Mouse (Mus musculus) hindbrain, embryonic 15.5 days (tissue): Measurements from ENCODE around the gene Ube2d2b. TPM values are rescaled to one million over a fixed set of nuclear protein-coding genes. Genes with fewer than 3 reads are reported as not detected.

ENCODE experiments used
- ATAC-seq: fragments of 200-750 bp; cut with Nextera tagmentation; 2 replicates; pipeline ENCODE4 v1.8.0; 2017; ENCODE audit warnings: low read depth, moderate number of reproducible peaks, moderate TSS enrichment; ENCODE audit not compliant: low FRiP score
- H3K27ac ChIP-seq: fragments of 300-500 bp; sonication (generic); replicated peaks from 2 replicates; pipeline ENCODE4 v1.5.1; 2015; ENCODE audit warnings: mild to moderate bottlenecking, inconsistent platforms
- H3K27me3 ChIP-seq: fragments of 300-500 bp; sonication (generic); 2 replicates; pipeline ENCODE4 v1.6.1; 2015; ENCODE audit warnings: control low read depth, inconsistent platforms
- H3K36me3 ChIP-seq: fragments of 300-500 bp; sonication (generic); 2 replicates; pipeline ENCODE4 v1.6.1; 2015; ENCODE audit warnings: control low read depth, inconsistent platforms
- H3K4me1 ChIP-seq: fragments of 300-500 bp; sonication (generic); replicated peaks from 2 replicates; pipeline ENCODE4 v1.6.1; 2015; ENCODE audit warnings: control low read depth, inconsistent platforms
- H3K4me2 ChIP-seq: fragments of 300-500 bp; sonication (generic); 2 replicates; pipeline ENCODE4 v1.6.1; 2015; ENCODE audit warnings: moderate library complexity, mild to moderate bottlenecking, inconsistent platforms
- H3K4me3 ChIP-seq: fragments of 300-500 bp; sonication (generic); 2 replicates; pipeline ENCODE4 v1.5.1; 2015; ENCODE audit warnings: mild to moderate bottlenecking, inconsistent platforms
- H3K9ac ChIP-seq: fragments of 300-500 bp; sonication (generic); 2 replicates; pipeline ENCODE4 v1.6.1; 2015; ENCODE audit warnings: inconsistent platforms
- H3K9me3 ChIP-seq: fragments of 300-500 bp; sonication (generic); 2 replicates; pipeline ENCODE4 v1.6.1; 2016; ENCODE audit warnings: control low read depth, inconsistent platforms
- WGBS: fragments of 180-500 bp; shearing (Covaris S2); methylation state at CpG from one replicate; pipeline ENCODE4 v1.1.7; 2015; 5-methylcytosine and 5-hydroxymethylcytosine counted together
- polyA plus RNA-seq: library from polyadenylated mRNA; unstranded; fragments of >200 nt; fragmentation: Nextera tagmentation; extraction: Ambion mirVana; gene quantifications from 2 replicates; pipeline ENCODE4 v1.2.1, GENCODE M21; 2015

Gene Ube2d2b
- polyA plus RNA-seq, 1 experiment from 2014 or later = 0.17 TPM

DNA sequence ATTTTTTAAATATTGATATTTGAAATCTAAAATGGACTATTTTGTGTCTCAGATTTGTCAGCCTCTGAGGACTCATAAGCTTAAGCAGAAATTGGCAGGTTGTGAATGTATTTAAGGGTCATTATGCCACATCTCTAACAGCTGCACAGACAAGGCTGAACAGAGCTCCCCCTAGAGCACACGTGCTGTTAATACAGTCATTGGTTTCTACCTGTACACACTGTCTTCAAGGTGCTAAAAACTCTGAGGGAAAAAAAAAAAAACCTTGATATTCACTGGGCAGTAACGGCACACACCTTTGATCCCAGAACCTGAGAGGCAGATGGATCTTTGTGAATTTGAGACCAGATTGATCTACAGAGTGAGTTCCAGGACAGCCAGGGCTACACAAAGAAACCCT lies 29.1 kb downstream of the Ube2d2b start:
- 0 out of 2 replicates have a peak, but pooled peaks cover 3% of the 10 kb centered on the region for H3K4me1 ChIP-seq
- no peaks in the 10 kb centered on the region for H3K36me3 ChIP-seq
- no peaks in the 10 kb centered on the region for H3K9me3 ChIP-seq
- no peak overlapping the region for H3K9ac ChIP-seq
- H3K27me3 ChIP-seq = no peaks in the 10 kb centered on the region
- H3K4me3 ChIP-seq = no peak overlapping the region
- no peak overlapping the region for H3K4me2 ChIP-seq
- WGBS = 46% methylated on average over 2 of the region's 2 CpGs
- no peak overlapping the region for H3K27ac ChIP-seq
- no peak for ATAC-seq

DNA sequence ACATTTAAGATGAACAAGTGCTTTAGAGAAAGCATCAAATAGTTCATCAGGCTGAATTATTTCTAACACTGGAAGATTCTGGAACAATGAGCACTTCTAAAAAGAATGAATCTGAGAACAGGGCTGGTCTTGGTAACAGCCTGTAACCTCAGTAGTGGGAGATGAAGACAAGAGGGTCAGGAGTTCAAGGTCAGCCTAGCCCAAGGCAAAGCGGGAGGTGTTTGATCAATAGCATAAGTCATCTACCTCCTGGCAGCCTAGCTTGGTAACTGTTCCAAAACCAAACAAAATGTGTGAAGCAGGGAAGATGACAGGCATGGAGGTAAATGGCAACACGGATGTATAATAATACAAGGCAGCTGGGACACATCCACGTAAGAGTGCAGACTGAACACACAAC lies 34.1 kb downstream of the Ube2d2b start:
- Histone ChIP-seq H3K9me3 (no peaks in the 10 kb centered on the region), H3K9ac (no peak overlapping the region), H3K4me3 (no peak overlapping the region), H3K36me3 (no peaks in the 10 kb centered on the region), H3K27ac (no peak overlapping the region), H3K4me2 (no peak overlapping the region), H3K27me3 (no peaks in the 10 kb centered on the region), H3K4me1 (peaks cover 13% of the 10 kb centered on the region)
- no peak for ATAC-seq
- WGBS = 84% methylated on average over 3 of the region's 3 CpGs

DNA sequence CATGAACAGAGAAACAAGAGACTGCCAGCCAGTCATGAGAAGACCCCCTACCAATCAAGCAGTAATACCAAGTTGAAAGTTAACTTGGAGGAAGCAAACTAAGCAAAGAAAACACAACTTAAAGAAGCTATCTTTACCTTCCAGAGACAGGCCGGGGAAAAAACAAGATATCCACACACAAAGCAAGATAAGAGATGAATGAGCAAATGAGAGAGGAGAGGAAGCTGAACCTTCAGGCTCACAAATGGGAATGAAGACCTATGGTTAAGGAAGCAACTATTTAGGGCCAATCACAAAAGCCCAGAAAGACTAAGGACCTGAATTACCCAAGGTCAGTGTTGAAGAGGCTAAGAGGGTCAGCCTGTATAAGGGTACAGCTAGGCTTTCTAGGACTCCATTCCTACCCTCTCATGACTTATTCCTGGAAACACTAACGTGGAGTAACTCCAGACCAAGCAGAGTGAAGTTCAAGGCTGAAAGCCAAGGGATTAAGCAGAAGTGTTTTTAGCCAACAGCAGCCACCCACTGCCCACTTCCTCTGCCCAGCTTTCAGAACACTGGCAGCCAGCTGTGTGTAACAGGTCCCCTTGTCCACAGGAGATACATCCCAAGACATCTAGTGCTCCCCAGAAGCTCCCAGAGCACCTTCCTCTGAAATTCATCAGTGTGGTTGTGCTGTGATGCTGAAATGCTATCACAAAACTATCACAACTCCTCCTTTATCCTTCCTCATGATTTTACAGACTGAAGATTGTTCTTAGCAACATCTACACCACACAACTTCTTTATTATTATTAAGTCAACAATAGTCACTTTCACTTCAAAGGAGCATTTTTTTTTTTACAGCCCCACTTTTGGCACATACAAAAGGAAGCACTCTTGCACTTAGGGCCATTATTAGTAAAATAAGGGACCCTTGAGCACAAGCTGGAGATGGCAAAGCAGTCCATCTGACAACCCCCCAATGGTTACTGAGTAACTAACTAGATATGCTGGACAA lies 36.5 kb downstream of the Ube2d2b start:
- no peak for ATAC-seq
- Histone ChIP-seq H3K36me3 (no peaks in the 10 kb centered on the region), H3K27ac (no peak overlapping the region), H3K4me1 (peaks cover 13% of the 10 kb centered on the region), H3K4me2 (no peak overlapping the region), H3K9me3 (no peaks in the 10 kb centered on the region), H3K27me3 (no peaks in the 10 kb centered on the region), H3K9ac (no peak overlapping the region), H3K4me3 (no peak overlapping the region)
- 65% methylated on average over 2 of the region's 2 CpGs for WGBS

DNA sequence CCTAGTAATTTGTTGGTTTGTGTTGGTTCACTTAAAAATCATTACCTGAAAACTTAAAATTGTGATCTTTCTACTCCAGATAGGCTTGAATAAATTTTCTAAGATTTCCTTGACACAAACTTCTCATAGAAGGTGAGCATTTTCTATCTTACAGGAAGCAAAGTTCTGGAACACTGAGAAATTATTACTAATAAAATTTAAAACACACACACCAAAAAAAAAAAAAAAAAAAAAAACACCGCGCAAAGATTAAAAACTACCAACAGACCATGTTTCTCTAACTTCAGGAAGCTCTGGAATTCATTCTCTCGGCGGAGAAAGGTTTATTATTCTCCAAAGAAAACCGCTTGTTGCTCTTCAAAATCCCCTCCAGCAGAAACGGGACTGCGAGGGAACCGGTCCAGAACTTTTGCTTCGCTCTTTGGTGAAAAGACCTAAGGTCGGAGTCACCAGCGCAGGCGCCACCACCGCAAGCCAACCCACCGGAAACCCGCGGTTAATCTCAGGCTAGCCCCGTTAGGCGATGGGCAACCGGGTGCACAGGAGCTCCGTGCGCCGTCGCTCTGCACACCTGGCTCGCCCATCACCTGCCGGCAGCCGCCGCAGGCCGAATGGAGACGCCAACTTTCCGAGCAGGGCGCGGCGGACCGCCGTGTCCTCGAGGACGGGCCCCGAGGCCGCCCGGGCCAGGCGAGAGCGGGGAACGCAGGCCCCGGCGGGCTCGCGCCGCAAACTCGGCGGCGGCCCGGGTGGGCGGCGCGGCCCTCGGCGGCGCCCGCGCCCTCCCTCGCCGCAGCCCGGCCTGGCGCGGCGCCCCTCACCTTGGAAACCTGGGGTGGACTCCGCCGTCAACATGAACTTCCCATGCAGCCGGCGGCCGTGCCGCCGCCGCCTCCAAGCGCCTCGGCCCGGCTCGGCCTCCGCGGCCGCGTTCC lies 38.3 kb downstream of the Ube2d2b start:
- H3K4me2 ChIP-seq = peak overlapping the region; percentile 75
- under 1% methylated on average over 67 of the region's 82 CpGs for WGBS
- peak; percentile 82 for ATAC-seq
- peak overlapping the region; percentile 98 for H3K4me3 ChIP-seq
- H3K9me3 ChIP-seq = no peaks in the 10 kb centered on the region
- H3K27ac ChIP-seq = peak overlapping the region; percentile 93
- peaks cover 13% of the 10 kb centered on the region for H3K4me1 ChIP-seq
- H3K36me3 ChIP-seq = no peaks in the 10 kb centered on the region
- no peaks in the 10 kb centered on the region for H3K27me3 ChIP-seq
- H3K9ac ChIP-seq = peak overlapping the region; percentile 89

DNA sequence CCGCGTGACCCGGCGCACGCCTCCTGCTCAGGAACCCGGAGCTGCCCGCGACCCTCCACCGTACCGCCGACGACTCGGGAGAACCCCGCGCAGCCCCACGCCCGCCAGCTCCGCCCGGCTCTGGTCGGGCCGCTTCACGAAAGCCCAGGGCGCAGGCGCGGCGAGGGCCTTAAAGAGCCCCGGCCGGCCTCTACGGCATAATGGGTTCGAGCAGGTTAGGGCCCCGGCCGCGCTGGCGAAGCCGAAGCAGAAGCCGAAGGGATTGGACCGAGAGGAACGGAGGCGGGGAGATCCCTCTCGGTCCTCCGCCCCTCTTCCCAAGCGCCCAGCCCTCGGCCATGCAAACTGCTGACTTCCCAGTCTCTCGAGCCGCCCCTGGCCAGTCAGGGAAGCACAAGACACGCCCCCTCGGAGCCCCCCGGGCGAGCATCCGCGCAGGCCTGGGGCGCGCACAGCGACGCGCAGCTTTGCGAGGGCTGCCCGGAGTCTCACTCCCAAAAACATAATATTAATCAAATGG lies 39.1 kb downstream of the Ube2d2b start:
- peak overlapping the region; percentile 75 for H3K4me2 ChIP-seq
- no peaks in the 10 kb centered on the region for H3K9me3 ChIP-seq
- under 1% methylated on average over 58 of the region's 58 CpGs for WGBS
- peak overlapping the region; percentile 89 for H3K9ac ChIP-seq
- no peaks in the 10 kb centered on the region for H3K36me3 ChIP-seq
- H3K4me1 ChIP-seq = peaks cover 13% of the 10 kb centered on the region
- H3K4me3 ChIP-seq = peak overlapping the region; percentile 98
- ATAC-seq = peak; percentile 99
- peak overlapping the region; percentile 93 for H3K27ac ChIP-seq
- H3K27me3 ChIP-seq = no peaks in the 10 kb centered on the region

DNA sequence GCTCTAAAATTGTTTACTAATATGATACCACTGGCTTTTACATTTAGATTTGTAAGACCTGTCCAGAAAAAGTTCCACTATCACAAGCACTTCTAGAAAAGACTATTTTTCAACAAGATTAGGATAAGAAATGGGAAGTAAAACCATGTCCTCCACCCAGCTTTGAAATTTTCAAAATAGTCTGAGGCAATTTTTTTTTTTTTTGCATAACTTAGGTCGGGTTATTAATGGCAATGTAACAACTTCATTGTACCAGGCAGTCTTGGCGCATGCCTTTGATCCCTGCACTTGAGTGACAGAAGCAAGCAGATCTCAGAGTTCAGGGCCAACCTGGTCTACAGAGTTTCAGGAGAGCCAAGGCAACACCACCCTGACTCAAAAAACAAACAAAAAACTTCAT lies 39.8 kb downstream of the Ube2d2b start:
- no peak overlapping the region for H3K4me3 ChIP-seq
- H3K27ac ChIP-seq = no peak overlapping the region
- H3K36me3 ChIP-seq = no peaks in the 10 kb centered on the region
- no peak for ATAC-seq
- WGBS = 47% methylated on average over 2 of the region's 2 CpGs
- peaks cover 13% of the 10 kb centered on the region for H3K4me1 ChIP-seq
- no peaks in the 10 kb centered on the region for H3K9me3 ChIP-seq
- H3K27me3 ChIP-seq = no peaks in the 10 kb centered on the region
- H3K9ac ChIP-seq = no peak overlapping the region
- no peak overlapping the region for H3K4me2 ChIP-seq

DNA sequence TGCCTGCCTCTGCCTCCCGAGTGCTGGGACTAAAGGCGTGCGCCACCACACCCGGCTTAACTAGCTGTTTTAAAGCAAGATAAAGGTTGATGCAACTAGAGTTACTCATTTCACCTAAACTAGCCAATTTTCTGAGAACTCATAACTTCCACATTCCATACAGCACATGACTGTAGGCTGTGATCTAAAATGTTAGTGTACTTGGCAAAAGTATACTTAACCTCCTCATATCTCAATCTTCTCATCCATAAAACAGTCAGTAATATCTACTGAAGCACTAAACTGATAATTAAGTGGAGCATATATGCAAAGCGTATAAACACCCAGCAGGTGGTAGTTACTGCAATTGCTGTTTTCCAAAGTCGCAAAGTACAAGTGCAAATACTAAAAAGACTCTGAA lies 43.4 kb downstream of the Ube2d2b start:
- H3K27ac ChIP-seq = no peak overlapping the region
- H3K36me3 ChIP-seq = no peaks in the 10 kb centered on the region
- H3K27me3 ChIP-seq = no peaks in the 10 kb centered on the region
- H3K9me3 ChIP-seq = no peaks in the 10 kb centered on the region
- H3K4me2 ChIP-seq = no peak overlapping the region
- ATAC-seq = no peak
- H3K9ac ChIP-seq = no peak overlapping the region
- H3K4me1 ChIP-seq = no peaks in the 10 kb centered on the region
- WGBS = 93% methylated on average over 6 of the region's 6 CpGs
- H3K4me3 ChIP-seq = no peak overlapping the region

DNA sequence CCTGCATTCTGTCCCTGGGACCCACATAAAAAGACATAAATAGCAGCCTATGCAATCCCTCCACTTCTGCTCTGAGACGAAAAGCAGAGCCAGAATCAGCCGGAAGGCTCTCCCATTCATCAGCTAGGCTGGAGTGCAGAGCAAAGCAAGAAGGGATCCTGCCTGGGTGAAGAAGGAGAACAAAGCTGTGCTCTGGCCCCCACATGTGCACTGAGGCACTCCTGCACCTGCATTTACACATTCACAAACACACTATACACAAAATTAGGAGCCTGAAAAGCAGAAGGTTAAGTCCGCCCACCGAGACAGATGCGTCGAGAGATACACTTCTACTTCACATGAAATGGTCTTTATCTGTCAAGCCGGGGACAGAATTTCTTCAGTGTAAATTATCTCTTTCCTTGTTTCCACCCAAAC lies 44.0 kb downstream of the Ube2d2b start:
- Histone ChIP-seq H3K27me3 (no peaks in the 10 kb centered on the region), H3K27ac (no peak overlapping the region), H3K9ac (no peak overlapping the region), H3K4me1 (no peaks in the 10 kb centered on the region), H3K4me3 (no peak overlapping the region), H3K4me2 (no peak overlapping the region), H3K36me3 (no peaks in the 10 kb centered on the region), H3K9me3 (no peaks in the 10 kb centered on the region)
- 76% methylated on average over 7 of the region's 7 CpGs for WGBS
- ATAC-seq = no peak

DNA sequence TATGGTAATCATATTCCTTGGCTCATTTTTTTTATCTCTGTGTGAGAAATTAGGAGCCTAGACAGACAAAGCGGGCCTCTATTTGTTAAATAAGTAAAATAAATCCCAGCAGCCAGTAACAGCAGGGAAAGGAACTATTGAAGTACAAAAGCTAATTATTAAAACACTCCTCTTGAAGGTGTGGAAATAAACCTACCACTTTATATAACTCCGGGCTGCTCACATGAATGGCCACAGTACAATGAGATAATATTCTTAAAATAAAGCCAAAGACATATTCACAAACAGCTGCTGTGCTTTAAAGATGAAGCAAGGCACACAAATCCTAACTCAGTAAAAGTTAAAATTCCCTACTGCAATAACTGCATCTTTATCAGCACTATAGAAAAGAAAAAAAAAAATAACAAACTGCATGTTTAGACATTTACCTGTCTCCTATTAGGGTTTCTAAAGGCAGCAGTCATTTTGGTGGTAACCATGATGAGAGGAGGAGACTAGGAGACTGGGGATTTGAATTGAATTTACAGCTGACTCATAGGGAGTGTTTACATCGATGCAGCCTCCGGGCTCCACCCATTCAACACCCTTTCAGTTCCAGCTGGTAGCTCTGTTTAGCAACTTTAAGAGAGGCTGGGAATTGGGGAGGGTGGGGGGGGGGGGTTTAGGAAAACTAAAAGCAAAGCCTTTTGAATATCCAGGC lies 44.8 kb downstream of the Ube2d2b start, which contains the start of gene Evi5:
Evi5 (minus strand) TSS at position 547 of the 700 bp plus-strand sequence.
- no peak for ATAC-seq
- Histone ChIP-seq H3K27me3 (no peaks in the 10 kb centered on the region), H3K4me2 (no peak within 1 kb of the TSS), H3K27ac (no peak within 1 kb of the TSS), H3K4me1 (no peaks in the 10 kb centered on the region), H3K9me3 (no peaks in the 10 kb centered on the region), H3K4me3 (no peak within 1 kb of the TSS), H3K36me3 (no peaks in the 10 kb centered on the region), H3K9ac (no peak within 1 kb of the TSS)
- WGBS = 46% methylated on average over 4 of the region's 4 CpGs

DNA sequence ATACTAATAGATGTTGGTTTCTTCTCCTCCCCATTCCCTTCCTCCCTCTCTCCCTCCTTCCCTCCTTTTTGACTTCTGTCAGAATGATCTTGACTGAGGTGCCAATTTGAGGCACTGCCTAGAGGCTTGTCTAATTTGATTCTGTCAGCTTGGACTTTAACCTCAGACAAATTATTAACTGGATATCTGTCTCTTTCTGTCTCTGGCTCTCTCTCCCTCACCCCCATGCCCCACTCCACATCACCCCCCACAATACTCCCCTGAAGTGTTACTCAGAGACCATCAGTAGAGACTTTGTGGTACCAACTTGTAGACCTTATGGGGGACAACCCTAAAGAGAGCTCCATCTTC lies 45.3 kb downstream of the Ube2d2b start:
- no peaks in the 10 kb centered on the region for H3K36me3 ChIP-seq
- H3K27ac ChIP-seq = no peak overlapping the region
- no peak for ATAC-seq
- no peaks in the 10 kb centered on the region for H3K4me1 ChIP-seq
- no peaks in the 10 kb centered on the region for H3K9me3 ChIP-seq
- H3K4me3 ChIP-seq = no peak overlapping the region
- no peak overlapping the region for H3K9ac ChIP-seq
- H3K4me2 ChIP-seq = no peak overlapping the region
- no peaks in the 10 kb centered on the region for H3K27me3 ChIP-seq

DNA sequence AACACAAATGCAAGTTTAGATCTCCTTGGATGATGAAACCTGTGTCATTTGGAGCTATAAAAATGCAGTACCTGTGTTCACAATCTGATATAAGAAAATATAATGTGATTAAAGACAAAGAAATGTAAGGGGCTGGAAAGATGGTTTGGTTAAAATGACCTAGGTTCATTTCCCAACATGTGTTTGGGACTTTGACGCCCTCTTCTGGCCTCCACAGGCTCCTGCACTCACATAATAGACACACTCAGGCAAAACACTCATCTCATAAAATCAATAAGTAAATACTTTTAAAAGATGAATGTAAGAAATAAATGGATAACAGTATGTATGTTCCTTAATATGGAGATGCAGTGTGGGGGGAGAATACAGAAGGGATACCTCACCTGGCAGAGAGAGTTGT lies 47.2 kb downstream of the Ube2d2b start:
- ATAC-seq = no peak
- Histone ChIP-seq H3K4me2 (no peak overlapping the region), H3K36me3 (no peaks in the 10 kb centered on the region), H3K9me3 (no peaks in the 10 kb centered on the region), H3K4me3 (no peak overlapping the region), H3K9ac (no peak overlapping the region), H3K27me3 (no peaks in the 10 kb centered on the region), H3K27ac (no peak overlapping the region), H3K4me1 (no peaks in the 10 kb centered on the region)
- 87% methylated on average over 1 of the region's 1 CpGs for WGBS
